Mouse (Mus musculus) hindbrain, embryonic 11.5 days (tissue): ENCODE results near the gene Stxbp5. TPM values are rescaled to one million over a fixed set of nuclear protein-coding genes. Genes with fewer than 3 reads are reported as not detected.

Experiments
- ATAC-seq: fragments of 200-750 bp; cut with Nextera tagmentation; 2 replicates; pipeline ENCODE4 v1.8.0; 2017; ENCODE audit warnings: mild to moderate bottlenecking, moderate TSS enrichment, moderate library complexity; ENCODE audit not compliant: low FRiP score
- DNase-seq: peaks from one replicate; pipeline ENCODE4 v3.0.0-alpha.2; 2015; ENCODE audit warnings: low spot score
- H3K27ac ChIP-seq: fragments of 300-500 bp; sonication (generic); 2 replicates; pipeline ENCODE4 v1.5.1; 2014; ENCODE audit warnings: mild to moderate bottlenecking, low read depth, low read length
- H3K27me3 ChIP-seq: fragments of 300-500 bp; sonication (generic); 2 replicates; pipeline ENCODE4 v1.6.1; 2014; ENCODE audit warnings: mild to moderate bottlenecking, low read length, moderate library complexity, mixed read lengths; ENCODE audit not compliant: control insufficient read depth, insufficient read depth
- H3K36me3 ChIP-seq: fragments of 300-500 bp; sonication (generic); 2 replicates; pipeline ENCODE4 v1.6.1; 2014; ENCODE audit warnings: mild to moderate bottlenecking, low read length, moderate library complexity, mixed read lengths; ENCODE audit not compliant: control insufficient read depth, insufficient read depth
- H3K4me1 ChIP-seq: fragments of 300-500 bp; sonication (generic); replicated peaks from 2 replicates; pipeline ENCODE4 v1.6.1; 2014; ENCODE audit warnings: low read length, mixed read lengths; ENCODE audit not compliant: control insufficient read depth, insufficient read depth
- H3K4me2 ChIP-seq: fragments of 300-500 bp; sonication (generic); replicated peaks from 2 replicates; pipeline ENCODE4 v1.6.1; 2014; ENCODE audit warnings: mild to moderate bottlenecking, low read depth, low read length
- H3K4me3 ChIP-seq: fragments of 300-500 bp; sonication (generic); 2 replicates; pipeline ENCODE4 v1.5.1; 2014; ENCODE audit warnings: low read depth, low read length
- H3K9ac ChIP-seq: fragments of 300-500 bp; sonication (generic); 2 replicates; pipeline ENCODE4 v1.6.1; 2014; ENCODE audit warnings: low read depth, low read length
- H3K9me3 ChIP-seq: fragments of 300-500 bp; sonication (generic); 2 replicates; pipeline ENCODE4 v1.6.1; 2016; ENCODE audit warnings: low read length; ENCODE audit not compliant: control insufficient read depth
- WGBS: fragments of 180-500 bp; shearing (Covaris S2); extraction: QIAGEN DNeasy Blood & Tissue Kit; methylation state at CpG from one replicate; pipeline ENCODE4 v1.1.7; 2014; 5-methylcytosine and 5-hydroxymethylcytosine counted together
- polyA plus RNA-seq: library from polyadenylated mRNA; unstranded; fragments of >200 nt; fragmentation: Nextera tagmentation; extraction: Ambion mirVana; gene quantifications from 2 replicates; pipeline ENCODE4 v1.2.1, GENCODE M21; 2014

Gene Stxbp5
- polyA plus RNA-seq: 6.1 and 7.6 TPM in 2 replicates

GRCm38 (mm10) chr10:9901071-9901696 is at the start of gene Stxbp5:
Gene Stxbp5, minus strand, starts transcription at chr10:9901079.
- Histone ChIP-seq H3K4me1 (no peaks in the 10 kb centered on the region), H3K4me2 (peak within 1 kb of the TSS; percentile 69), H3K36me3 (no peaks in the 10 kb centered on the region), H3K27ac (peak within 1 kb of the TSS; percentile 95), H3K27me3 (no peaks in the 10 kb centered on the region), H3K9ac (peak within 1 kb of the TSS; percentile 77), H3K4me3 (peak within 1 kb of the TSS; percentile 79), H3K9me3 (no peaks in the 10 kb centered on the region)
- ATAC-seq (peak; percentile 88), DNase-seq (peak; percentile 92)
- WGBS: under 1% methylated on average over 40 of the region's 52 CpGs

GRCm38 (mm10) chr10:9912395-9912794 is 11.5 kb upstream of the Stxbp5 start:
- Histone ChIP-seq H3K9ac (no peak overlapping the region), H3K36me3 (no peaks in the 10 kb centered on the region), H3K4me1 (no peaks in the 10 kb centered on the region), H3K4me2 (no peak overlapping the region), H3K27ac (no peak overlapping the region), H3K9me3 (no peaks in the 10 kb centered on the region), H3K4me3 (no peak overlapping the region), H3K27me3 (no peaks in the 10 kb centered on the region)
- DNase-seq (no peak), ATAC-seq (no peak)
- WGBS: 96% methylated on average over 5 of the region's 5 CpGs

DNA sequence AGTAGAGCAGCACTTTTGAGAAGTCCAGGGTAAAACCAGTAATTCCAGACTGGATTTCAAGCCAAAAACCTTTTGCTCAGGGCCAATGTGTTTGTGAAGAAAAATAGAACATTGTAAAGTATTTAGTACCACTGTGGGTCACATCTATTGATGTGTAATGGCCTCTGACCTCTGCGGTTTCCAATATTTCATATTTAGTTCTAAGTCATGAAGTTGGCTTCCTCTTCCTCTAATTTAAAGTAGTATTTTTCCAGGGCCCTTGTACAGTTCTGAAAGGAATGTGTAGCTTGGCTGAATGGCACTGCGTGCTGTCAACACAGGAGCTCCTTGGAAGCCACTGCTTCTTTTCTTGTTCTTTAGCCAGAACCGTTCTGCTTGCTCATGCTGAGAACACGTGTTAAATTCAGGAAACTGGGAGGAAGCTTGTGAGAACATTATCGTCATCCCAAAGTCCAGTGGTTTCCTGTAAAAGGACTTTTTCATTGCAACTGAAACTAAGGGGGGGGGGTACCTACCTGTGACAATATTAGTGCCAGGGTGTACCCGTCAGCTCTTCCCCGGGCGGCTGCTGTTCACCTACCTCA is 7.1 kb upstream of the Stxbp5 start:
- ATAC-seq: no peak
- WGBS: 80% methylated on average over 8 of the region's 8 CpGs
- DNase-seq: no peak
- Histone ChIP-seq H3K9me3 (no peaks in the 10 kb centered on the region), H3K36me3 (no peaks in the 10 kb centered on the region), H3K4me1 (no peaks in the 10 kb centered on the region), H3K27ac (no peak overlapping the region), H3K4me3 (no peak overlapping the region), H3K4me2 (no peak overlapping the region), H3K27me3 (no peaks in the 10 kb centered on the region), H3K9ac (no peak overlapping the region)

GRCm38 (mm10) chr10:9907519-9907918 is 6.6 kb upstream of the Stxbp5 start:
- 93% methylated on average over 2 of the region's 2 CpGs for WGBS
- Histone ChIP-seq H3K4me1 (no peaks in the 10 kb centered on the region), H3K9me3 (no peaks in the 10 kb centered on the region), H3K4me2 (no peak overlapping the region), H3K27me3 (no peaks in the 10 kb centered on the region), H3K4me3 (no peak overlapping the region), H3K27ac (no peak overlapping the region), H3K9ac (no peak overlapping the region), H3K36me3 (no peaks in the 10 kb centered on the region)
- ATAC-seq (no peak), DNase-seq (no peak)

- Histone ChIP-seq H3K9ac (no peak overlapping the region), H3K36me3 (no peaks in the 10 kb centered on the region), H3K27ac (no peak overlapping the region), H3K27me3 (no peaks in the 10 kb centered on the region), H3K4me1 (no peaks in the 10 kb centered on the region), H3K4me2 (no peak overlapping the region), H3K4me3 (no peak overlapping the region), H3K9me3 (no peaks in the 10 kb centered on the region)
- WGBS: 53% methylated on average over 3 of the region's 3 CpGs
- ATAC-seq (no peak), DNase-seq (no peak)
These were observed 5.3 kb upstream of the Stxbp5 start for GRCm38 (mm10) chr10:9906185-9906584.

DNA sequence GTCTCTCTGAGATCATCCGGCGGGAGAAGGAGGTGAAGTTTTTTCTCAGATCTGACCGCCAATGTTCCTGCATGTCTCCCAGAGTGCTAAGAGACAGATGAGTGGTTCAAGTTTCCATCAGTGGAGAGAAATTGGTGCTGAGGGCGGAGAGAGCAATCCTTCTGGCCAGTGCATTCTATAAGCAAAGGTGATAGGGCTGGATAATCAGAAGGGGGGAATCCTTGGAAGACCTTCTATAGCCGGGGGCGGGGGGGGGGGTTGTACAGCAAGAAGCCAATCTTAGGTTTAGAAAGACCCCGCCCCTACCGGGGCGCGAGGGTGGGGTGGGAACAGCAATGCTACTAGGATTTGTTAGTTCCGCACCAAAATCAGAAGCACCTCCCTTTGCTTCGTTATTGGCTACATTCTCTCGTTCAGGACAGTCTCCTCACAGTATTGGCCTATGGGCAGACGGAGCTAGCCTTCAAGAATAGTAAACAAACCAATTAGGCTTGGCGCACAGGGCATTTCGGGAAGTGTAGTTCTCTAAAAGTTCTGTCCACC is 889 bp upstream of the Stxbp5 start:
- peak overlapping the region; percentile 79 for H3K4me3 ChIP-seq
- ATAC-seq (peak; percentile 85), DNase-seq (peak; percentile 77)
- peak overlapping the region; percentile 69 for H3K4me2 ChIP-seq
- no peaks in the 10 kb centered on the region for H3K36me3 ChIP-seq
- under 1% methylated on average over 15 of the region's 16 CpGs for WGBS
- H3K27ac ChIP-seq: peak overlapping the region; percentile 95
- peak overlapping the region; percentile 77; the same call in 1 of the 2 replicates for H3K9ac ChIP-seq
- no peaks in the 10 kb centered on the region for H3K27me3 ChIP-seq
- no peaks in the 10 kb centered on the region for H3K4me1 ChIP-seq
- H3K9me3 ChIP-seq: no peaks in the 10 kb centered on the region

DNA sequence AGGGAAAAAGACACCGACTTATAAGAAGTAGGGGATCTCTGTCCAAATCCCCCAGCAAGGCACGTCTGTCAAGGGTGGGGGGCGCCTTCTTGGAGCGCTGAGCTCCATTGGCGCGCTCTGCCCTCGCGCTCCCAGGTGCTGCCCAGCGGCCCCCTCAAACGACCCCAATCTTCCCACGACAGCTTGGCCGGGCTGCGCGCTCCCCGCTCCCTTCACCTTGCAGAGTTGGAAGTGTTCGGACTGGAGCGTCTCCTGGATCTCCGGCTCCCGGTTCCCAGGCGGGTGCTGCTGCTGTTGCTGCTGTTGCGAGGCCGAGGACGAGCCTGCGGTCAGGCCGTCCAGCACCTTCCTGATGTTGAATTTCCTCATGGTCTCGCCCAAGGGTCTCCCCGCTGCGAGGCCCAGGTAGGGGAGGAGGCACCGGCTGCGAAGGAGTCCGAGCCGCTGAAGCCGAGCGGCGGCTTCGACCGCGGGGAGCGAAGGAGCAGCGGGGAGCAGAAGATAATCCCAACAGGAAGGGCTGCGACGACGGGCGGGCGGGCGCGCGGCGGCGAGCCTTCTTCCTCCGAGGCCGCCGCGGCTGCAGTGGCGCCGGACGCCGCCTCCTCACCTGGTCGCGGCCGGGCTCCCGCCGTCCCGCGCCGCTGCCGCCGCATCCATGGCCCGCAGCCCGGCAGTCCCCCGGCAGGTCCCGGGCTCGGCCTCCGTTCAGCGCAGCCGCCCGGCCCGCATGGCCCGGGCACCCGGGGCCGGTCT is 386 bp downstream of the Stxbp5 start:
- Histone ChIP-seq H3K4me1 (no peaks in the 10 kb centered on the region), H3K4me3 (peak overlapping the region; percentile 79), H3K9ac (peak overlapping the region; percentile 77), H3K27me3 (no peaks in the 10 kb centered on the region), H3K4me2 (peak overlapping the region; percentile 69), H3K27ac (peak overlapping the region; percentile 95), H3K36me3 (no peaks in the 10 kb centered on the region), H3K9me3 (no peaks in the 10 kb centered on the region)
- DNase-seq (peak; percentile 66), ATAC-seq (peak; percentile 70)
- WGBS: 0% methylated on average over 63 of the region's 81 CpGs

GRCm38 (mm10) chr10:9899816-9900215 is 1.1 kb downstream of the Stxbp5 start:
- H3K4me1 ChIP-seq: no peaks in the 10 kb centered on the region
- WGBS: 1% methylated on average over 15 of the region's 15 CpGs
- no peak for ATAC-seq

More at GRCm38 (mm10) chr10:9899816-9900215, 1.1 kb downstream of the Stxbp5 start:
- Histone ChIP-seq H3K9ac (no peak overlapping the region), H3K9me3 (no peaks in the 10 kb centered on the region), H3K4me2 (peak overlapping the region; percentile 69), H3K36me3 (no peaks in the 10 kb centered on the region), H3K4me3 (peak overlapping the region; percentile 79), H3K27ac (no peak overlapping the region), H3K27me3 (no peaks in the 10 kb centered on the region)
- DNase-seq: peak; percentile 53
